In the genomic region with DNA sequence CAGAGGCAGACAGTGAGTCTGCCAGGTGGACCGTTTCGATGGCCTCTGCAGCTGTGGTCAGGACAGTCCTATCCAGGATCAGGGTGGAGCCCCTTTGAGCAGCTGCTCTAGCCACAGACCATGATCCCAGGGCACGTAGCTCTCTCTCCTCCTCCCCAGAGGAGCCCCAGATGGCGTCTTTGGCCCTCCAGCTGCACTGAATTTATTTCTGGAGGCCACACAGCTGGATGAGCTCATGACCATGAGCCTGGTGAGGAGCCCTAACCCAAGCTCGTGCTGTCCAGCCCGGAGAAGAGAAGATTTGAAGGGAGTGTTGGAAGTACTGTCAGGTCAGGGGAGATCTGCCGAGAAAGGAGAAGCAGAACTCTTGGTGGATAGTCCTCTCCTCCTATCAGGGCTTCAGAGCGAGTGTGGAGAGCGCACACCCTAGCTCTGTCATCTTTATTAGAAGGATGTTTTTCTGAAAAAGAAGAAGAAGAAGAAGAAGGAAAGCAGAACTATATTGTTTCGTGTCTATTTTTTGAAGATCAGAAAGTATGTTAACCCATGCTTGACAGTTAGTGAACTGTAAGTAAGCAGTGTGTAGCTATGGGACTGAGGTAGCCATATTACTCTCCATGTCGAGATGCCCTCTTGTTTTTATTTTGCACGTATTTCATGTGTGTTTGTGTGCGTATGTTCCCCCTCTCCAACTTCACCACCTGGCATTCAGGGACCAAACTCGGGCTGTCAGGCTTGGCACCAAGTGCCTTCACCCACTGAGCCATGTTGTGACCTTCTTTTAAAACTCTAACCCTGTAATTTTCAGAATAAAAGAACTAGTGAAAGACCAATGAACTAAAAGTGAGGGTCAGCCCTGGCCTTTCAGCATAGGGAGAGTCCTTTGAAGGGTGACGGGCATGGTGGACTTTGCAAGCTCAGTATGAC, we compare ENCODE assay signal across 9 mouse cellular contexts. TPM values are rescaled to one million over a fixed set of nuclear protein-coding genes. Genes with fewer than 3 reads are reported as not detected.
DNase-seq lines count a peak whose midpoint lies in the region; ATAC-seq and TF ChIP-seq lines count a peak whose summit lies in the region.
"Had no signal": no experiment of that assay in that cellular context is flagged by ENCODE, and none has a peak within 500 bp of the region (broad histone marks: within the 10 kb centered on the region; RNA-seq: fewer than 3 reads in every experiment).

No protein-coding gene starts in this region.

- no peak overlapping the region for H3K9ac ChIP-seq in embryonic facial prominence, embryonic 15.5 days
- H3K9ac ChIP-seq in heart, embryonic 12.5 days, result no peak overlapping the region
- H3K9ac ChIP-seq in forebrain, embryonic 12.5 days, result no peak overlapping the region
- H3K9ac ChIP-seq: embryonic facial prominence, embryonic 13.5 days had no signal

- ATAC-seq in embryonic facial prominence, embryonic 15.5 days (ENCODE audit: insufficient number of reproducible peaks, low FRiP score, low TSS enrichment, low read depth), result peak; percentile 77
- peak; percentile 15; the same call in 1 of the 2 replicates for ATAC-seq in heart, embryonic 12.5 days (ENCODE audit: insufficient number of reproducible peaks, low FRiP score)
- no peak for ATAC-seq in forebrain, embryonic 12.5 days (ENCODE audit: low FRiP score)

- TF ChIP-seq CTCF in small intestine, adult 2 months (IDR thresholded peaks at IDR 0.05; ENCODE audit: extremely low read depth, insufficient read length, insufficient replicate concordance, low read depth, low read length), result no peak

- WGBS in embryonic facial prominence, embryonic 15.5 days, result 68% methylated on average over 15 of the region's 15 CpGs
- 75% methylated on average over 15 of the region's 15 CpGs for WGBS in heart, embryonic 12.5 days
- WGBS in small intestine, adult 2 months, result 69% methylated on average over 15 of the region's 15 CpGs
- WGBS in forebrain, embryonic 12.5 days, result 87% methylated on average over 15 of the region's 15 CpGs

- H3K4me1 ChIP-seq in embryonic facial prominence, embryonic 15.5 days, result no peaks in the 10 kb centered on the region
- peaks cover 12% of the 10 kb centered on the region for H3K4me1 ChIP-seq in heart, embryonic 12.5 days (replicated peaks)
- H3K4me1 ChIP-seq in small intestine, adult 2 months (ENCODE audit: control insufficient read depth, insufficient read depth, insufficient read length, low read length), result no peaks in the 10 kb centered on the region; the same call in none of the 2 replicates
- H3K4me1 ChIP-seq in forebrain, embryonic 12.5 days, result no peaks in the 10 kb centered on the region
- H3K4me1 ChIP-seq: embryonic facial prominence, embryonic 13.5 days had no signal

- H3K4me3 ChIP-seq in embryonic facial prominence, embryonic 15.5 days (replicated peaks), result no peak overlapping the region
- H3K4me3 ChIP-seq in heart, embryonic 12.5 days, result no peak overlapping the region
- peak overlapping the region; percentile 2; the same call in 1 of the 2 replicates for H3K4me3 ChIP-seq in small intestine, adult 2 months (ENCODE audit: low read depth, low read length)
- no peak overlapping the region for H3K4me3 ChIP-seq in forebrain, embryonic 12.5 days (replicated peaks)
- H3K4me3 ChIP-seq: embryonic facial prominence, embryonic 13.5 days had no signal

- H3K4me2 ChIP-seq in embryonic facial prominence, embryonic 15.5 days (replicated peaks), result no peak overlapping the region
- H3K4me2 ChIP-seq in heart, embryonic 12.5 days, result no peak overlapping the region
- H3K4me2 ChIP-seq in forebrain, embryonic 12.5 days, result no peak overlapping the region
- H3K4me2 ChIP-seq: embryonic facial prominence, embryonic 13.5 days had no signal

- TF ChIP-seq POLR2A in small intestine, adult 2 months (IDR thresholded peaks at IDR 0.05; ENCODE audit: low read depth, low read length), result no peak

- peaks cover 22% of the 10 kb centered on the region for H3K36me3 ChIP-seq in embryonic facial prominence, embryonic 15.5 days
- H3K36me3 ChIP-seq in heart, embryonic 12.5 days, result peaks cover 82% of the 10 kb centered on the region
- no peaks in the 10 kb centered on the region for H3K36me3 ChIP-seq in small intestine, adult 2 months (ENCODE audit: control insufficient read depth, insufficient read depth, low read length)
- peaks cover 15% of the 10 kb centered on the region; the same call in 1 of the 2 replicates for H3K36me3 ChIP-seq in forebrain, embryonic 12.5 days (replicated peaks)

- peak; percentile 66 to 74 for DNase-seq in kidney, postnatal 4 days
- DNase-seq in layer of hippocampus, adult 11-12 months (ENCODE audit: low spot score), result no peak
- DNase-seq in cerebellum, postnatal 4 days (ENCODE audit: low spot score in 2 of 2), result no peak

- H3K27me3 ChIP-seq in embryonic facial prominence, embryonic 15.5 days, result no peaks in the 10 kb centered on the region
- no peaks in the 10 kb centered on the region for H3K27me3 ChIP-seq in heart, embryonic 12.5 days (replicated peaks)
- H3K27me3 ChIP-seq in small intestine, adult 2 months (ENCODE audit: control insufficient read depth, insufficient read depth, low read length), result no peaks in the 10 kb centered on the region
- no peaks in the 10 kb centered on the region for H3K27me3 ChIP-seq in forebrain, embryonic 12.5 days
- H3K27me3 ChIP-seq: embryonic facial prominence, embryonic 13.5 days had no signal

- H3K9me3 ChIP-seq in embryonic facial prominence, embryonic 15.5 days (replicated peaks), result no peaks in the 10 kb centered on the region
- H3K9me3 ChIP-seq in heart, embryonic 12.5 days (replicated peaks), result no peaks in the 10 kb centered on the region
- no peaks in the 10 kb centered on the region for H3K9me3 ChIP-seq in forebrain, embryonic 12.5 days
- H3K9me3 ChIP-seq: embryonic facial prominence, embryonic 13.5 days had no signal

- no peak overlapping the region for H3K27ac ChIP-seq in embryonic facial prominence, embryonic 15.5 days (replicated peaks)
- no peak overlapping the region for H3K27ac ChIP-seq in heart, embryonic 12.5 days (ENCODE audit: poor library complexity, severe bottlenecking)
- H3K27ac ChIP-seq in small intestine, adult 2 months (ENCODE audit: insufficient read depth, low read depth, low read length), result peak overlapping the region; percentile 55
- H3K27ac ChIP-seq in forebrain, embryonic 12.5 days, result no peak overlapping the region
- H3K27ac ChIP-seq: embryonic facial prominence, embryonic 13.5 days had no signal

RNA-seq across cellular contexts. Expression of gene Nipal4, which starts 38.4 kb away (rescaled TPM):
- polyA plus RNA-seq in embryonic facial prominence, embryonic 15.5 days (2015; fragmentation: Nextera tagmentation; extraction: Ambion mirVana), result 7.1 and 9.5 TPM in 2 replicates
- polyA plus RNA-seq in heart, embryonic 12.5 days (2016; fragmentation: Nextera tagmentation; extraction: Ambion mirVana), result 21.7 and 22.9 TPM in 2 replicates
- polyA plus RNA-seq in small intestine, adult 2 months (2012; rRNA removed), result 0.49 and 0.89 TPM in 2 replicates
- 0.59 and 0.84 TPM in 2 replicates for polyA plus RNA-seq in forebrain, embryonic 12.5 days (2016; fragmentation: Nextera tagmentation; extraction: Ambion mirVana)
- polyA plus RNA-seq: neural tube, embryonic 14.5 days had no signal

Comparison
In these comparisons a context has a peak if more than half of its experiments do, and no peak if none do; other contexts are left out.
1. DNase-seq: peak in kidney, postnatal 4 days (2 of 2); none in layer of hippocampus, adult 11-12 months (single experiment) and cerebellum, postnatal 4 days (0 of 2).